Mouse (Mus musculus) heart, adult 2 months (tissue): ENCODE measurements around the gene Clcn2.

ENCODE experiments used
- CTCF ChIP-seq: fragments of 200-600 bp; IDR thresholded peaks from 2 replicates; pipeline ENCODE4 v1.8.1; 2022; ENCODE audit warnings: antibody characterized with exemption, mild to moderate bottlenecking, moderate library complexity
- EP300 ChIP-seq: fragments of 200-500 bp; IDR thresholded peaks from 2 replicates; pipeline ENCODE4 v1.6.1; 2011; ENCODE audit warnings: low read depth, low read length, control low read depth; ENCODE audit not compliant: insufficient read depth
- POLR2A ChIP-seq: fragments of 200-500 bp; IDR thresholded peaks from 2 replicates; pipeline ENCODE4 v1.6.1; 2011; ENCODE audit warnings: mild to moderate bottlenecking, low read depth, low read length, control low read depth; ENCODE audit not compliant: insufficient read depth

- TF ChIP-seq CTCF (peak; percentile 78), EP300 (no peak), POLR2A (no peak)
Measured at GRCm38 (mm10) chr16:20765244-20765643, 47.7 kb upstream of the Clcn2 start.
